Mouse (Mus musculus) left cerebral cortex, adult 9 months (tissue): ENCODE data around the gene Gm47995.
A peak's percentile ranks its signal among the peaks of the same experiment; 100 is the strongest.

Source experiments
- DNase-seq, 2 experiments: peaks; one replicate each; pipeline ENCODE4 v3.0.0; 2022; ENCODE audit warnings: low spot score in 2 of 2

Gm47995 gene

GRCm38 (mm10) chr1:151228320-151228989 lies 30.2 kb downstream of the Gm47995 start:
- no peak for DNase-seq

DNA sequence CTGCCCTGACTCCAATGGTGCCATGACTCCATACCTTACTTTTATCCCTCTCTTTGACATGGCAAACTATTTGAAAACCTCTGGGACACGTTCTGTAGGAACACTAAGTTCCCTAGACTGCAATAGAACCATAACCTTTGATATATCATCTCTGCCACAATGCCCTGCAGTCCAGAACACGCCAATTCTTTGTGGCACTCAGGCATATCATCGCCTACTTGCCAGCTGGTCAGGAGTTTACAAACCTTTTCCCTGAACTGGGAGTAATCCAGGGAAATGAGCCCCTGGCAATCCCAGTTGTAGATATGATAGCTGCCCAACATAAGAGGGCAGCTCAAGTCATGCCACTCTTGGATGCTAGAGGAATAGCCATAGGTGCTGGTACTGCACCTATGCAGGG lies 34.1 kb downstream of the Gm47995 start:
- DNase-seq: no peak

DNA sequence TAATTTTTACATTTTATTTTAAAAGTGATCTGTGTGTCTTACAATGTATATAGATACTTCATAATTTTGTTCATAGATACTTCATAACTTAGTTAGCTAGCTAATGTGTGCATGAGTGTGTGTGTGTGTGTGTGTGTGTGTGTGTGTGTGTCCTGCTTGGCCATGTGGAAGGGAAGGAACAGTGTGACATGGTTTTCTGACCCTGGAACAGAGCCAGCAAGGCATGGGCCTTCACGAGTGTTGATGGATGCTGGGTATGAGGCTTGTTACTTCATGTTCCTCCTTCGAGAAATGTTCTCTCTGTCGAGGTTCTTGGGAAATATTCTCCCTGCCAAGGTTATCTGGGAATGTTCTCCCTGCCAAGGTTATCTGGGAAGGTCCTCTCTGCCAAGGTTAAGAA lies 35.5 kb downstream of the Gm47995 start:
- no peak for DNase-seq

- DNase-seq: no peak
These were observed 37.3 kb downstream of the Gm47995 start for GRCm38 (mm10) chr1:151235574-151235973.

GRCm38 (mm10) chr1:151236141-151236930 lies 38.1 kb downstream of the Gm47995 start:
- peak in 1 of 2 experiments; percentile 19 for DNase-seq

DNA sequence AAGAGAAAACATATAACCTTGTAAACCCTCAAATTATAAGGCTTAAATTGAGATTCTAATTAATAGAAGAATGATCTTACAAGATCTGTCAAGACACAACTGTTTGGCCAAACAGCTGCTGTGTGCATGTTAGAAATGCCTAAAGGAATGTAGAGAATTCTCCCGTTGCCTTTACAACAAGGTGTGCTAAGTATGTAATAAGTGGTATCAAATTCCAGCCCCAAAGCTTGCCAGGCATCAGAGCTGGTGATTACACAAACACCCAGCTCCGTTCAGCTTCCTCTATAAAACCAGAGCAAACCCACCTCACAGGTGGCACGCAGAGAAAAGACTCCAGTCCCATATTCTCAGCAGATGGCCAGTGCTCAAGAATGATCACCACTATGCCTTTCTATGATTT lies 39.5 kb downstream of the Gm47995 start:
- no peak for DNase-seq

DNA sequence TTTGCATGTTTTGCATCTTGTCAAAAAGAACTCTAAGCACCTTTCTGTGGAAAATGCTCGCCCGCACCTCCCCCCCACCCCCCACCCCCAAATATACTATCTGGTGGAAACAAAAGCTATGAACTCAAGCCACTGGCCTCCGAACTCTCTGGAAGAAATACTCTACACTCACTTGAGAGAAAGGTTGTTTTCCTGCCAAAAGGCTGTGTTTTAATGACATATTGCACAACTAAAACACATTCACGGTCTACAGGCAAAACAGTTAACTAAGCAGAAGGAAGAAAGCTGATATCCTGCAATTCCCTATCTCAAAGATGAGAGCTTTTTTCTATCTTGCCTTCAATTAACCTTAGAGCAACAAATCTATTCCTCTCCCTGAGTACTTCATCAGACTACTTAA lies 45.1 kb downstream of the Gm47995 start:
- no peak for DNase-seq

DNA sequence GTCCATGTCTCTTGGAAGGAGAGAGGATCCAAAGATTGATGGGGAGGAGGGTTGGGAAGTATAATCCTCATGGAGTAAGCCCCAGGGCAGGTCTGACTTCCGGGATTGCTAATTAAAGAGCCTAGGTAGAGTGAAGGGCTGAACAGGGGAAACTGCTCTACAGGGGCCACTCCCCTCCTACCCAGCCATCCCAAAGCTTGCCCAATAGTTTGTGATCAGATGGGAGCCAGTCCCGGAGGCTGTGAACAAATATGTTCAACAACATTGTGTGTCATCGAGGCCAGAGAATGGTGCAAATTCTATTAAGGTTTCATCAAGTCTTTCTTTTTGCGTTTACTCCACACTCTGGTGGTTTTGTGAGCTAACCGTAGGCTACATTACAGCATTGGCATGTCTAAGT lies 45.8 kb downstream of the Gm47995 start:
- no peak for DNase-seq

DNA sequence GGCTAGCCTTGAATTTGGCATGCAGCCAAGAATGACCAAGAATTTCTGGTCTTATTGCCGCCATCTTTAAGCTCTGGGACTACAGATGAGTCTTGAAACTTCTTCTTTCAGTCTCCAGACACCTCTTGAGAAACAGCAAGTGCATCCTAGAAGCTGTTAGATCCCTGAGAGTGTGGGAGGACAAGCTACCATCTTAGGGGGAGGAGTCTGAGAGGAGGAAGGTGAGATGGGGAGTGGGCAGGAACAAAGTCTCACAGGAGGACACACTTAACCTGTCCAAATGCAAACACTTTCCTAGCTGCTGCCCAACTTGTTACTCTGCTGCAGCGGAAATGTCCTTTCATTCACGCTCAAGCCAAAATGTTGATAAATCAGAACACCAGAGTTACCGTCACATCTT lies 46.5 kb downstream of the Gm47995 start:
- DNase-seq: no peak

DNA sequence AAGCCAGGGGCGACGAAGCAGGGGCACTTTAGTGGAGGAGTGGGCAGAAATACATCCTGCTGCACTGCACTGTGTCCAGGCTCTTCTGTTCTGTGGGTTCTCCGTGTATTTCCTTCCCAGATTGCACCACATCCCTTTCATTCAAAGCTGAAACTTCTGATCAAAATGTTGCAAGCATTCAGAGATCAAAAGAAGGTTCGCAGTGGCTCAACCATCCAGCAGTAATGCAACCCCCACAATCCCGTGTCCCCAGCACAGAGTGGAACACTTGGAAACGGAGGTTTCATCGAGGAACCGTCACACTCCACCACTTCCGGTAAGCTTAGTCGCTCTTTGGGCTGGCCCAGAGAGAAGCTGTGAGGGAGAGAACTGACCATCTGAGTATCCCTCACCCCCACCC lies 46.9 kb downstream of the Gm47995 start:
- no peak for DNase-seq

- no peak for DNase-seq
These were observed 47.6 kb downstream of the Gm47995 start for GRCm38 (mm10) chr1:151245846-151246245.
